9 mouse cellular contexts compared by ENCODE assay signal in genomic region chr7:141326546-141327446, GRCm38 (mm10). TPM values are rescaled to one million over a fixed set of nuclear protein-coding genes. Genes with fewer than 3 reads are reported as not detected.
DNase-seq lines count a peak whose midpoint lies in the region; ATAC-seq lines count a peak whose summit lies in the region.
"Had no signal": no experiment of that assay in that cellular context is flagged by ENCODE, and none has a peak within 500 bp of the region (broad histone marks: within the 10 kb centered on the region; RNA-seq: fewer than 3 reads in every experiment).

No protein-coding gene starts in this region.

- peaks cover 23% of the 10 kb centered on the region for H3K36me3 ChIP-seq in neural tube, embryonic 12.5 days

- peak overlapping the region; percentile 92 for H3K9ac ChIP-seq in neural tube, embryonic 12.5 days

- no peaks in the 10 kb centered on the region for H3K27me3 ChIP-seq in neural tube, embryonic 12.5 days (replicated peaks)

- H3K4me1 ChIP-seq in neural tube, embryonic 12.5 days, result peaks cover 24% of the 10 kb centered on the region

- ATAC-seq in neural tube, embryonic 12.5 days (ENCODE audit: low FRiP score, low read depth), result peak; percentile 37

- 6% methylated on average over 35 of the region's 35 CpGs for WGBS in neural tube, embryonic 12.5 days

- H3K4me3 ChIP-seq in neural tube, embryonic 12.5 days, result peak overlapping the region; percentile 67

- peak overlapping the region; percentile 95 for H3K27ac ChIP-seq in neural tube, embryonic 12.5 days

- DNase-seq in cerebellum, adult 9-10 months, result peak; percentile 75
- no peak for DNase-seq in cerebellum, postnatal 10 days
- peak; percentile 26 for DNase-seq in urinary bladder, postnatal 25 days (ENCODE audit: low spot score)
- no peak for DNase-seq in urinary bladder, adult 2 months (ENCODE audit: low spot score)
- peak; percentile 31 for DNase-seq in forelimb bud, embryonic 11.5 days (ENCODE audit: low read depth, low spot score)
- DNase-seq in liver, result peak; percentile 61
- DNase-seq in gastrocnemius, postnatal 4 days (ENCODE audit: low spot score in 2 of 2), result no peak

- H3K9me3 ChIP-seq in neural tube, embryonic 12.5 days, result no peaks in the 10 kb centered on the region

- peak overlapping the region; percentile 99 for H3K4me2 ChIP-seq in neural tube, embryonic 12.5 days (replicated peaks)

RNA-seq across cellular contexts. Expression of gene Deaf1, which starts 0.7 kb away (rescaled TPM):
- polyA plus RNA-seq in urinary bladder, adult 2 months (2012; rRNA removed), result 14.6 and 22.8 TPM in 2 replicates
- polyA plus RNA-seq in neural tube, embryonic 12.5 days (2016; fragmentation: Nextera tagmentation; extraction: Ambion mirVana), result 98.9 and 108 TPM in 2 replicates
- total RNA-seq in gastrocnemius, postnatal 4 days (2021), result 10 to 100 TPM; 44.6 to 50.4 TPM

RNA-seq across cellular contexts. Expression of gene Tmem80, which starts 0.7 kb away (rescaled TPM):
- 34.1 and 42.5 TPM in 2 replicates for polyA plus RNA-seq in urinary bladder, adult 2 months (2012; rRNA removed)
- polyA plus RNA-seq in neural tube, embryonic 12.5 days (2016; fragmentation: Nextera tagmentation; extraction: Ambion mirVana), result 60.9 and 62.5 TPM in 2 replicates
- 10 to 100 TPM; 14.2 to 14.6 TPM for total RNA-seq in gastrocnemius, postnatal 4 days (2021)

RNA-seq across cellular contexts. Expression of gene Eps8l2, which starts 11.9 kb away (rescaled TPM):
- 79.7 and 109 TPM in 2 replicates for polyA plus RNA-seq in urinary bladder, adult 2 months (2012; rRNA removed)
- polyA plus RNA-seq in neural tube, embryonic 12.5 days (2016; fragmentation: Nextera tagmentation; extraction: Ambion mirVana), result 1.0 and 1.1 TPM in 2 replicates
- 1 to 10 TPM; 2.4 to 2.5 TPM for total RNA-seq in gastrocnemius, postnatal 4 days (2021)

RNA-seq across cellular contexts. Expression of gene Drd4, which starts 35.0 kb away (rescaled TPM):
- 0.06 and 0.21 TPM in 2 replicates for polyA plus RNA-seq in urinary bladder, adult 2 months (2012; rRNA removed)
- polyA plus RNA-seq in neural tube, embryonic 12.5 days (2016; fragmentation: Nextera tagmentation; extraction: Ambion mirVana), result 0.82 and 0.94 TPM in 2 replicates
- total RNA-seq in gastrocnemius, postnatal 4 days (2021), result under 1 TPM; 0.16 to 0.25 TPM

RNA-seq across cellular contexts. Expression of gene Sct, which starts 47.9 kb away (rescaled TPM):
- 0.41 and 1.3 TPM in 2 replicates for polyA plus RNA-seq in urinary bladder, adult 2 months (2012; rRNA removed)
- polyA plus RNA-seq in neural tube, embryonic 12.5 days (2016; fragmentation: Nextera tagmentation; extraction: Ambion mirVana), result 4.5 and 7.1 TPM in 2 replicates
- 1 to 10 TPM; 3.4 to 3.5 TPM for total RNA-seq in gastrocnemius, postnatal 4 days (2021)
- total RNA-seq: layer of hippocampus, adult 8-10 months had no signal

Comparison
In these comparisons a context has a peak if more than half of its experiments do, and no peak if none do; other contexts are left out.
1. DNase-seq: peak in cerebellum, adult 9-10 months (single experiment), urinary bladder, postnatal 25 days (single experiment), forelimb bud, embryonic 11.5 days (single experiment) and liver (single experiment); none in cerebellum, postnatal 10 days (0 of 2), urinary bladder, adult 2 months (single experiment) and gastrocnemius, postnatal 4 days (0 of 2).
2. RNA of gene Eps8l2, which starts 11.9 kb away (polyA plus RNA-seq): 79.7 to 109 TPM in urinary bladder, adult 2 months; 1.0 to 1.1 TPM in neural tube, embryonic 12.5 days; every median in the first group is over 10 times any median in the second.